Mouse (Mus musculus) forebrain, embryonic 15.5 days (tissue): ENCODE measurements around the gene Sfi1. TPM values are rescaled to one million over a fixed set of nuclear protein-coding genes. Genes with fewer than 3 reads are reported as not detected.
A peak's percentile ranks its signal among the peaks of the same experiment; 100 is the strongest.
"Not testable (repeated sequence)": the region's sequence is repeated elsewhere in the genome, so short reads cannot be mapped to it uniquely, and the experiment has no call there.

Experiments
- ATAC-seq: fragments of 200-750 bp; cut with Nextera tagmentation; replicated peaks from 2 replicates; pipeline ENCODE4 v1.8.0; 2017; ENCODE audit warnings: mild to moderate bottlenecking, moderate TSS enrichment, moderate library complexity
- H3K27ac ChIP-seq: fragments of 300-500 bp; sonication (generic); replicated peaks from 2 replicates; pipeline ENCODE4 v1.5.1; 2015; ENCODE audit warnings: mild to moderate bottlenecking, inconsistent platforms
- H3K27me3 ChIP-seq: fragments of 300-500 bp; sonication (generic); 2 replicates; pipeline ENCODE4 v1.6.1; 2015; ENCODE audit warnings: inconsistent platforms
- H3K36me3 ChIP-seq: fragments of 300-500 bp; sonication (generic); 2 replicates; pipeline ENCODE4 v1.6.1; 2015; ENCODE audit warnings: mild to moderate bottlenecking, inconsistent platforms
- H3K4me1 ChIP-seq: fragments of 300-500 bp; sonication (generic); 2 replicates; pipeline ENCODE4 v1.6.1; 2015; ENCODE audit warnings: inconsistent platforms
- H3K4me2 ChIP-seq: fragments of 300-500 bp; sonication (generic); replicated peaks from 2 replicates; pipeline ENCODE4 v1.6.1; 2015; ENCODE audit warnings: mild to moderate bottlenecking, inconsistent platforms
- H3K4me3 ChIP-seq: fragments of 300-500 bp; sonication (generic); 2 replicates; pipeline ENCODE4 v1.5.1; 2015; ENCODE audit warnings: mild to moderate bottlenecking, inconsistent platforms
- H3K9ac ChIP-seq: fragments of 300-500 bp; sonication (generic); replicated peaks from 2 replicates; pipeline ENCODE4 v1.6.1; 2015; ENCODE audit warnings: mild to moderate bottlenecking, inconsistent platforms
- H3K9me3 ChIP-seq: fragments of 300-500 bp; sonication (generic); 2 replicates; pipeline ENCODE4 v1.6.1; 2016; ENCODE audit warnings: inconsistent platforms
- WGBS: fragments of 180-500 bp; shearing (Covaris S2); methylation state at CpG from one replicate; pipeline ENCODE4 v1.1.7; 2015; ENCODE audit warnings: mixed read lengths; 5-methylcytosine and 5-hydroxymethylcytosine counted together
- polyA plus RNA-seq: library from polyadenylated mRNA; unstranded; fragments of >200 nt; fragmentation: Nextera tagmentation; extraction: Ambion mirVana; gene quantifications from 2 replicates; pipeline ENCODE4 v1.2.1, GENCODE M21; 2015

Gene Sfi1
- polyA plus RNA-seq, 1 experiment from 2014 or later, result 16.2 TPM

DNA sequence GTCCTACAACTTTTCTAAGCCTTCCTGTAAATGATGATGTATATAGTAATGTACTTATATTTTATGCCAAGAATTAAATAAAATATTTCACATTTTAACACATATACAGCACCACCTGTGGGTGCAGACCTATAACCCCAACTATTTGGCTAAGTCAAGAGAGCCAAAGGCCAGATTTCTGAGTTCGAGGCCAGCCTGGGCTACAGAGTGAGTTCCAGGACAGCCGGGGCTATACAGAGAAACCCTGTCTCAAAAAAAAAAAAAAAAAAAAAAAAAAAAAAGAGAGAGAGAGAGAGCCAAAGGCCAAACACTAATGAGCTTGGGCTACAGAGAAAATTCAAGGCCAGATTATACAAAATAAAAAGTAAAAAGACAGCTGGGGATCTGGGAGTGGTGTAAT is 24.2 kb downstream of the Sfi1 start:
- not testable (repeated sequence) for H3K27ac ChIP-seq, H3K36me3 ChIP-seq, H3K4me1 ChIP-seq, H3K4me3 ChIP-seq, H3K4me2 ChIP-seq, H3K27me3 ChIP-seq, H3K9ac ChIP-seq
- ATAC-seq, result peak; percentile 12; the same call in 1 of the 2 replicates
- H3K9me3 ChIP-seq, result peaks cover 24% of the 10 kb centered on the region
- 71% methylated on average over 2 of the region's 2 CpGs for WGBS

DNA sequence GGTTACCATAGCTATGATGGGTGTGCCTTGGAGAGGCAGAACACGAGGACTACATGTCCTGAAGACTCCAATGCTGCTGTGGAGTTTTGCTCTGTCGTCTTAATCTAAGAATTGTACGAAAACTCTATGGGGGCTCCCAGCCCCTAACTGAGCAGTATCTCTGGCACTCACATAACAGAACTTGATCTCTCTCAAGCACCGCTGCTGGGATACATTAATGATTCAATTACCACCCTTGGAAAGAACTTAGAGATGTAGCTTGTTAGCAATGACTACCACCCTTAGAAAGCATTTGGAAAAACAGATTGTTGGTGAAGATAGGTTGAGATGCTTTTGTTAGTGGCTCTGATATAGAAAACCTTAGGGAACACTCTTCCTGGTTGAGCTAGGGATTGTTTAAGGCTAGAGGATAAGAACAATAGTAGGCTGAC is 25.7 kb downstream of the Sfi1 start:
- H3K27me3 ChIP-seq, H3K36me3 ChIP-seq, H3K4me1 ChIP-seq, H3K27ac ChIP-seq, H3K4me2 ChIP-seq, H3K9ac ChIP-seq, H3K4me3 ChIP-seq: not testable (repeated sequence)
- 68% methylated on average over 4 of the region's 4 CpGs for WGBS
- ATAC-seq, result peak; percentile 21; the same call in 1 of the 2 replicates
- peaks cover 21% of the 10 kb centered on the region for H3K9me3 ChIP-seq

GRCm38 (mm10) chr11:3167129-3167528 is 26.1 kb downstream of the Sfi1 start:
- not testable (repeated sequence) for H3K4me1 ChIP-seq, H3K27ac ChIP-seq, H3K4me2 ChIP-seq, H3K9ac ChIP-seq, H3K36me3 ChIP-seq, H3K27me3 ChIP-seq, H3K4me3 ChIP-seq
- H3K9me3 ChIP-seq, result peaks cover 26% of the 10 kb centered on the region
- 91% methylated on average over 4 of the region's 4 CpGs for WGBS
- ATAC-seq, result peak; percentile 24; the same call in 1 of the 2 replicates

GRCm38 (mm10) chr11:3166321-3166720 is 26.9 kb downstream of the Sfi1 start:
- H3K27ac ChIP-seq, H3K36me3 ChIP-seq, H3K4me3 ChIP-seq, H3K4me2 ChIP-seq, H3K27me3 ChIP-seq, H3K9ac ChIP-seq, ATAC-seq, H3K4me1 ChIP-seq: not testable (repeated sequence)
- H3K9me3 ChIP-seq, result peaks cover 22% of the 10 kb centered on the region

- peak; percentile 12; the same call in 1 of the 2 replicates for ATAC-seq
- H3K9ac ChIP-seq, H3K4me1 ChIP-seq, H3K4me3 ChIP-seq, H3K36me3 ChIP-seq, H3K27me3 ChIP-seq, H3K4me2 ChIP-seq, H3K27ac ChIP-seq: not testable (repeated sequence)
- peaks cover 23% of the 10 kb centered on the region for H3K9me3 ChIP-seq
- WGBS, result 92% methylated on average over 3 of the region's 5 CpGs
Measured at GRCm38 (mm10) chr11:3165210-3165782, 28.0 kb downstream of the Sfi1 start.

- not testable (repeated sequence) for H3K4me2 ChIP-seq, H3K4me1 ChIP-seq, H3K27me3 ChIP-seq, H3K4me3 ChIP-seq, ATAC-seq, H3K27ac ChIP-seq, H3K36me3 ChIP-seq, H3K9ac ChIP-seq
- peaks cover 23% of the 10 kb centered on the region for H3K9me3 ChIP-seq
- 57% methylated on average over 3 of the region's 3 CpGs for WGBS
Measured at GRCm38 (mm10) chr11:3163661-3164060, 29.6 kb downstream of the Sfi1 start.

DNA sequence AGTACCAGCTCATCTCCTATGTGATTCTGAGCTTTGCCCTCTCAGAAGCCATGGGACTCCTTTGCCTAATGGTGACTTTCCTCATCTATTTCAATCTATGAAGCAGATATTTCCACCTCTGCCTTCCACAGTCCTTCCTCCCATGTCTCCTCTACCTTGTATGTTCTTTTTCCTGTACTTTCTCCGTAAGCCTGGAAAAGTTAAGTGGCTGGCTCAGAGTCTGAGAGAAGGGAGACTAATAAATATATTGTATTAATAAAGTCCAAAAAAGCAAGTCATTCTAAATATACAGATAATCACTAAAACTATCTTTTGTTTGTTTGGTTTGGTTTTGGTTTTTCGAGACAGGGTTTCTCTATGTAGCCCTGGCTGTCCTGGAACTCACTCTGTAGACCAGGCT is 30.1 kb downstream of the Sfi1 start:
- H3K4me1 ChIP-seq, H3K9ac ChIP-seq, H3K36me3 ChIP-seq, ATAC-seq, H3K4me2 ChIP-seq, H3K27me3 ChIP-seq, H3K4me3 ChIP-seq, H3K27ac ChIP-seq: not testable (repeated sequence)
- peaks cover 23% of the 10 kb centered on the region for H3K9me3 ChIP-seq
- 92% methylated on average over 2 of the region's 2 CpGs for WGBS

DNA sequence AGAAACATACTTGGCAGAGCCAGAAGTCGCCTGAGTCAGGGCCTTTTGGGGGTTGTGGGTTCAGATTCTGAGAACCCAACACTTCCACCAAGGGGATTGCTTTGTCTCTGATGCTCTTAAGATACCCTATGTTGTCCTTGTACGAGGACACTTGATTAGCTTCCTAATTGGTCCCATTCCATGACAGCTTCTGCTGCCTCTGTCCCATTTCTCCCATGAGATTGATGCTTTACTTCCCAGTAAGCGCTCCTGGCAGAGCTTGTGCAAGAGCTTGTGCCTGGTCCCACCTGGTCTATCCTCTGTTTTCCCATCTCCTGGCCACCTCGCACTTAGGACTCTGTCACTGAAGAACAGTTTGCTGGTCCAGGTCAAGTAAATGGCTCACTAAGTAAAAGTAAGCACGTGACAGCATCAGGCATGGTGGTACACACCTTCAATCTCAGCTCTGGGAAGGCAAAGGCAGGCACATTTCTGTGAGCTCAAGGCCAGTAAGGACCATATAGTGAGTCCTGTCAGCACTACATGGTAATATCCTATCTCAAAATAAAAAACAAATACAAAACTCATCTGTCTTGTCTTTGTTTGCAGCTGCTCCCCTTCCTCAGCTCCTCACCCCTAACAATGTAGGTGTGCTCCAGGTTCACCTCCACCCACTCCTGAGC is 30.9 kb downstream of the Sfi1 start:
- 64% methylated on average over 5 of the region's 5 CpGs for WGBS
- not testable (repeated sequence) for H3K4me3 ChIP-seq, H3K36me3 ChIP-seq, H3K27me3 ChIP-seq, H3K9ac ChIP-seq, H3K4me2 ChIP-seq, H3K27ac ChIP-seq, H3K4me1 ChIP-seq
- H3K9me3 ChIP-seq, result peaks cover 20% of the 10 kb centered on the region
- ATAC-seq, result peak; percentile 36

- not testable (repeated sequence) for H3K4me3 ChIP-seq, H3K4me2 ChIP-seq, ATAC-seq, H3K4me1 ChIP-seq, H3K27ac ChIP-seq, H3K9ac ChIP-seq, H3K27me3 ChIP-seq, H3K36me3 ChIP-seq
- 60% methylated on average over 1 of the region's 2 CpGs for WGBS
- H3K9me3 ChIP-seq, result peaks cover 19% of the 10 kb centered on the region
Measured at GRCm38 (mm10) chr11:3161370-3161769, 31.9 kb downstream of the Sfi1 start.

- not testable (repeated sequence) for H3K9ac ChIP-seq, H3K27me3 ChIP-seq, H3K4me1 ChIP-seq, H3K27ac ChIP-seq, ATAC-seq, H3K4me3 ChIP-seq, H3K36me3 ChIP-seq, H3K4me2 ChIP-seq
- peaks cover 19% of the 10 kb centered on the region for H3K9me3 ChIP-seq
- WGBS, result 91% methylated on average over 4 of the region's 4 CpGs
Measured at GRCm38 (mm10) chr11:3158800-3159199, 34.5 kb downstream of the Sfi1 start.

DNA sequence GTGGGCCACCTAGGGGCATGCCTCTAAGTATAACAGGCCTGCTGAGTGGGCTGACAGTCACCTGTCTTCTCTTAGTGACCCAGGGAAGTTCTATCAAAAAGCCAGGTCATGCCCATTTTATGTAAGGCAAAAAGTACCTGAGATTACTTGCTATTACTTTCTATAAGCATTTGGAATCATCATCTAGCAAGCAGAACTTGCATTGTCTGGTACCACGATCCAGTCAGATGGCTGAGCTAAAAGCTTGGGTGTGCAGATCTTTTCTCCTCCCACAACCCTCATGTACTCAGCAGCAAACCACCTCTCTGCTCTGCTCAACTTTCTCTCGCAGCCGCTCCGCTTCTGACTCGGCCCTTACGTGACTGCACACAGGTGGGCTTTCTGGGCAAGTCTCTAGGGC is 35.3 kb downstream of the Sfi1 start:
- not testable (repeated sequence) for H3K4me3 ChIP-seq, H3K4me2 ChIP-seq
- WGBS, result 95% methylated on average over 6 of the region's 6 CpGs

GRCm38 (mm10) chr11:3156991-3157390 is 36.3 kb downstream of the Sfi1 start:
- not testable (repeated sequence) for H3K27me3 ChIP-seq, H3K4me1 ChIP-seq, ATAC-seq, H3K9ac ChIP-seq, H3K27ac ChIP-seq, H3K36me3 ChIP-seq, H3K4me3 ChIP-seq, H3K4me2 ChIP-seq
- WGBS, result 96% methylated on average over 3 of the region's 3 CpGs
- peaks cover 14% of the 10 kb centered on the region for H3K9me3 ChIP-seq

More for the DNA sequence above, 35.3 kb downstream of the Sfi1 start:
- ATAC-seq, H3K36me3 ChIP-seq, H3K27me3 ChIP-seq, H3K27ac ChIP-seq, H3K9ac ChIP-seq, H3K4me1 ChIP-seq: not testable (repeated sequence)
- peaks cover 20% of the 10 kb centered on the region for H3K9me3 ChIP-seq
